Mouse (Mus musculus) myocyte (in vitro differentiated cells): ENCODE data around the gene Letmd1. TPM values are rescaled to one million over a fixed set of nuclear protein-coding genes. Genes with fewer than 3 reads are reported as not detected.
"Not testable (repeated sequence)": the region's sequence is repeated elsewhere in the genome, so short reads cannot be mapped to it uniquely, and the experiment has no call there.

Source experiments
- H3K27me3 ChIP-seq: one replicate; pipeline ENCODE4 v1.6.1; 2011; ENCODE audit not compliant: control insufficient read depth, insufficient read depth, insufficient read length
- H3K36me3 ChIP-seq: one replicate; pipeline ENCODE4 v1.6.1; 2011; ENCODE audit not compliant: control insufficient read depth, insufficient read depth
- H3K4me2 ChIP-seq: one replicate; pipeline ENCODE4 v1.6.1; 2011; ENCODE audit warnings: low read depth, control low read depth
- H3K4me3 ChIP-seq: one replicate; pipeline ENCODE4 v1.5.1; 2011; ENCODE audit warnings: mild to moderate bottlenecking, control low read depth, moderate library complexity
- H3K79me2 ChIP-seq: one replicate; pipeline ENCODE4 v1.6.1; 2011; ENCODE audit not compliant: control insufficient read depth, insufficient read depth
- H3ac ChIP-seq: one replicate; pipeline ENCODE4 v1.6.1; 2011; ENCODE audit not compliant: control insufficient read depth, insufficient read length
- CEBPB ChIP-seq: IDR thresholded peaks from 2 replicates; pipeline ENCODE4 v1.6.1; 2011; ENCODE audit warnings: mild to moderate bottlenecking, moderate library complexity; ENCODE audit not compliant: poor library complexity, insufficient read depth, severe bottlenecking
- E2F4 ChIP-seq: IDR thresholded peaks from one replicate; pipeline ENCODE4 v1.6.1; 2011; ENCODE audit warnings: mild to moderate bottlenecking, control low read depth, moderate library complexity; ENCODE audit not compliant: insufficient read depth
- MAX ChIP-seq: IDR thresholded peaks from one replicate; pipeline ENCODE4 v1.6.1; 2011; ENCODE audit warnings: low read depth, mild to moderate bottlenecking, control low read depth
- MYOD1 ChIP-seq, 3 experiments: IDR thresholded peaks; one replicate each; pipeline ENCODE4 v1.6.1; 2011; ENCODE audit warnings: control low read depth in 2 of 3, low read depth in 2 of 3, mild to moderate bottlenecking in 2 of 3, moderate library complexity in 1 of 3; ENCODE audit not compliant: insufficient read length in 2 of 3, control insufficient read depth in 1 of 3
- MYOG ChIP-seq, 3 experiments: IDR thresholded peaks; one replicate each; pipeline ENCODE4 v1.6.1; 2011; ENCODE audit warnings: control low read depth in 2 of 3, low read depth in 2 of 3, mild to moderate bottlenecking in 2 of 3; ENCODE audit not compliant: insufficient read length in 2 of 3, control insufficient read depth in 1 of 3, insufficient read depth in 1 of 3
- POLR2A ChIP-seq: IDR thresholded peaks from one replicate; pipeline ENCODE4 v1.6.1; 2011; ENCODE audit warnings: low read depth, mild to moderate bottlenecking, control low read depth, moderate library complexity; ENCODE audit not compliant: insufficient read length
- POLR2AphosphoS2 ChIP-seq: IDR thresholded peaks from one replicate; pipeline ENCODE4 v1.6.1; 2011; ENCODE audit warnings: low read depth, control low read depth; ENCODE audit not compliant: insufficient read length
- REST ChIP-seq: IDR thresholded peaks from one replicate; pipeline ENCODE4 v1.6.1; 2011; ENCODE audit warnings: mild to moderate bottlenecking, control low read depth, moderate library complexity; ENCODE audit not compliant: insufficient read depth, insufficient read length
- SRF ChIP-seq: IDR thresholded peaks from one replicate; pipeline ENCODE4 v1.6.1; 2011; ENCODE audit warnings: low read depth; ENCODE audit not compliant: control insufficient read depth, insufficient read length
- TCF12 ChIP-seq: IDR thresholded peaks from one replicate; pipeline ENCODE4 v1.6.1; 2011; ENCODE audit warnings: mild to moderate bottlenecking, control low read depth; ENCODE audit not compliant: poor library complexity, insufficient read depth, severe bottlenecking
- TCF3 ChIP-seq: IDR thresholded peaks from one replicate; pipeline ENCODE4 v1.6.1; 2011; ENCODE audit warnings: low read depth, control low read depth; ENCODE audit not compliant: insufficient read length
- USF1 ChIP-seq: IDR thresholded peaks from one replicate; pipeline ENCODE4 v1.6.1; 2011; ENCODE audit warnings: low read depth, mild to moderate bottlenecking, control low read depth, moderate library complexity
- polyA plus RNA-seq: library from polyadenylated mRNA; unstranded; fragments of >200 nt; fragmentation: generic; extraction: Trizol; gene quantifications from one replicate; pipeline ENCODE4 v1.2.1, GENCODE M21; 2012; ENCODE audit warnings: missing spikeins

The Letmd1 gene
- polyA plus RNA-seq, 1 experiment, result 24.8 TPM

DNA sequence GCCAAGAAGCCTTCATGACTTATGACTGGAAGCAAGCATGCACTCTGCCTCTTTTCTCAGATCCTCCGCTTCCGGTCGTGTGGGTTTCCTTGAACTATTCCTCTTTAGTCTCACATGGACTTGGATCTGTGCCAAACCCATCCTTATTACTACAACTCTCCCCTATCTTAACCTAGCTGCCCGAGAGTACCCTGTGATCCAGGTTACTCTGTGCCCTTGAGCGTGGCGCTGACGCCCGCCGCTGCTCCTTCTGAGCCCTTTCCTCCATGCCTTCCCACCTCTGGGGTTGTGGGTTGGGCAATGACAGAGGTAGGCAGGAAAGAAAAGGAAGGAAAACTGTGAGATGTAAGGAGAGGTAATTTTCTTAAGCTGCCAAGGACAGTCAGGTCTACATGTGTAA is 23.1 kb downstream of the Letmd1 start:
- Histone ChIP-seq H3K4me2 (no peak overlapping the region), H3K36me3 (peaks cover 6% of the 10 kb centered on the region), H3K79me2 (peaks cover 61% of the 10 kb centered on the region), H3K27me3 (no peaks in the 10 kb centered on the region), H3K4me3 (no peak overlapping the region), H3ac (no peak overlapping the region)
- no peak for TF ChIP-seq E2F4

GRCm38 (mm10) chr15:100494647-100495046 is 25.8 kb downstream of the Letmd1 start:
- H3K4me2 ChIP-seq, result peak overlapping the region; percentile 99
- H3K4me3 ChIP-seq, result peak overlapping the region; percentile 56
- TF ChIP-seq TCF3 (no peak), POLR2AphosphoS2 (no peak), POLR2A (no peak), MAX (no peak), MYOG (IDR thresholded peaks at IDR 0.05; ENCODE audit: control insufficient read depth in 1 of 3, insufficient read depth in 1 of 3, insufficient read length in 2 of 3, low read depth in 2 of 3) (no peak), TCF12 (no peak), SRF (no peak), REST (no peak), E2F4 (no peak), CEBPB (no peak), USF1 (no peak), MYOD1 (IDR thresholded peaks at IDR 0.05; ENCODE audit: control insufficient read depth in 1 of 3, insufficient read length in 2 of 3, low read depth in 2 of 3) (no peak)
- H3K36me3 ChIP-seq, result no peaks in the 10 kb centered on the region
- H3ac ChIP-seq, result peak overlapping the region; percentile 78
- peaks cover 50% of the 10 kb centered on the region for H3K79me2 ChIP-seq
- H3K27me3 ChIP-seq, result no peaks in the 10 kb centered on the region

DNA sequence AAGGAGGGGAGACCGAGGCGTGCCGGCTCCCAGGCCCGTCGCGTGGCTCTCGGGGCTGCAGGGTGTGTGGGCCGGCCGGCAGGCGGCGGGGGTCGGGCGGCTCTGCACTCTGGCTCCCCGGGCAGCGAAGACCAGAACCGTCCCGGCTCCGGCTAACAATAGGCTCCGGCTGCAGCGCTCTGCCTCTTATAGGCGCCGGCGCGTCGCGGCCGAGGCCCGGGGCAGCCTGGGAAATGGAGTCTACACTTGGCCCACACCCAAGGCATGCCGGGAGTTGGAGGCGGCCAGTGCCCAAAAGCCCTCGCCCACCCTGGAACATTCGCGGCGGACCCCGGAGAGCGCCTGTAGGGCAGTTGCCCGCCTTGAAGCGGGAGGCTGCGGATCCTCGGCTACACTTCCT is 26.3 kb downstream of the Letmd1 start, which contains the start of gene Csrnp2:
Gene Csrnp2, minus strand, starts transcription at position 387 of the 400 bp plus-strand sequence.
- H3K27me3 ChIP-seq, result no peaks in the 10 kb centered on the region

DNA sequence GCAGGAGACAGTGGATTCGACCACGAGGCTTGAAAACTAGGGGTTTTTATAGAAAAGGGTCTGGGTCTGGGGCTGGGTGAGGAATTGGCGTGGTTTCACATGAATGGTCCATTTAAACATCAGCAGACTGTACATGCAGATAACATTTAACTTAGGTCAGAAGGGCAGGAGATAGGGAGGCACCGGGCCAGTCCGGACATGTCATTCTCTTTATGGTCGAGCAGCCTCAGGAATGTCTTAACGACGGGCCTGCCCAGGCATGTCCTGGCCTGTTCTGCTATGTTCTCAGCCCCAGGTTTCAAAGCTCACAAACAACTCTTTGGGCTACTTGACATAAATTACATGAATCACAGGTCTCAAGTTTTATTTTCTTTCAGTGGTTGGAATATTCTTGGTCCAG is 30.7 kb downstream of the Letmd1 start:
- H3K27me3 ChIP-seq, H3K4me2 ChIP-seq, H3K79me2 ChIP-seq, H3K36me3 ChIP-seq, H3K4me3 ChIP-seq, H3ac ChIP-seq: not testable (repeated sequence)

More for the DNA sequence above, 26.3 kb downstream of the Letmd1 start, which contains the start of gene Csrnp2:
- TF ChIP-seq SRF (no peak), MYOG (IDR thresholded peaks at IDR 0.05; ENCODE audit: control insufficient read depth in 1 of 3, insufficient read depth in 1 of 3, insufficient read length in 2 of 3, low read depth in 2 of 3) (peak in 2 of 3 experiments; percentile 14 to 36), TCF12 (no peak), MYOD1 (IDR thresholded peaks at IDR 0.05; ENCODE audit: control insufficient read depth in 1 of 3, insufficient read length in 2 of 3, low read depth in 2 of 3) (peak in 1 of 3 experiments; percentile 1), USF1 (no peak), REST (peak; percentile 23), POLR2A (peak; percentile 100), E2F4 (no peak), TCF3 (peak; percentile 35), MAX (no peak), POLR2AphosphoS2 (peak; percentile 98), CEBPB (no peak)
- Histone ChIP-seq H3K4me3 (peak within 1 kb of the TSS; percentile 56), H3K79me2 (peaks cover 45% of the 10 kb centered on the region), H3ac (peak within 1 kb of the TSS; percentile 78), H3K36me3 (no peaks in the 10 kb centered on the region), H3K4me2 (peak within 1 kb of the TSS; percentile 99)

DNA sequence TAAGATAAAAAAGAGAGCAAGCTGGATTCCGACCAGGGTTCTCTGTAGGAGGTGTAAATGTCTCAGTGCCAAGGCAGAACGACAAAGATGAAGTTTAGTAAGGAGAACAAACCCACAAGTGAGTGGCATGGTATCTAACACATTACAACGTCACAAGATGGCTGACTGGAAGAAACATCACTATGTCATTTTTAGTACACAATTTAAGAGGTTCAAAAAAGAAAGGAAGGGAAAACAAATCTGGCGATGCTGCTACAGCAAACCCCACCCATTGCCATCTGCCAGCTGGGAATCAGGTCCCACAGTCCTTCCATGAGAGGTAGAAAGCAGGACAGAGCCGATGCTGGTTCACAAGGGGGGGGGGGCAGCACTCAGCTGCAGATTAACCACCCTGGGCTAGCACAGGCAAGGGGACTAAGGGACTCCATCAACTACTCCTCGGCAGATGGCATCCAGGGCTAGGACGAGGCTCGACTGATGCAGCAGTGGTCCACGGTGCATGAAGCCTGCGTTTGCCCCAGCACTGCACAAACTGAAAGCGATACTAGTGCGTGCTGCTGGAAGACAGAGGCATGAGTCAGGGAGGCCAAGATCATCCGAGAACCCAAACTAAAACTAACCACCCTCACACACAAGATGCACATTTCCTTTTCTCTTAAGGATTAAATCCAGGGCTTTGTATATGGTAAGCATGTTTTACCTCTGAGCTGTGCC is 39.8 kb downstream of the Letmd1 start:
- Histone ChIP-seq H3K4me3 (no peak overlapping the region), H3K79me2 (no peaks in the 10 kb centered on the region), H3K4me2 (no peak overlapping the region), H3ac (no peak overlapping the region), H3K27me3 (no peaks in the 10 kb centered on the region), H3K36me3 (peaks cover 43% of the 10 kb centered on the region)
- TF ChIP-seq MAX (no peak), POLR2AphosphoS2 (no peak), TCF12 (no peak), SRF (no peak), USF1 (no peak), E2F4 (no peak), MYOG (IDR thresholded peaks at IDR 0.05; ENCODE audit: control insufficient read depth in 1 of 3, insufficient read depth in 1 of 3, insufficient read length in 2 of 3, low read depth in 2 of 3) (no peak), TCF3 (no peak), CEBPB (no peak), MYOD1 (IDR thresholded peaks at IDR 0.05; ENCODE audit: control insufficient read depth in 1 of 3, insufficient read length in 2 of 3, low read depth in 2 of 3) (no peak), REST (no peak), POLR2A (no peak)
